Mouse (Mus musculus) c-Kit-positive CD71-positive TER-119-positive erythroid progenitor cells, embryonic 14.5 days (primary cell): Measurements from ENCODE around the gene Nedd9.

Experiments
- DNase-seq: peaks from one replicate; pipeline ENCODE4 v3.0.0-alpha.2; 2013; ENCODE audit warnings: low spot score

Gene Nedd9

DNA sequence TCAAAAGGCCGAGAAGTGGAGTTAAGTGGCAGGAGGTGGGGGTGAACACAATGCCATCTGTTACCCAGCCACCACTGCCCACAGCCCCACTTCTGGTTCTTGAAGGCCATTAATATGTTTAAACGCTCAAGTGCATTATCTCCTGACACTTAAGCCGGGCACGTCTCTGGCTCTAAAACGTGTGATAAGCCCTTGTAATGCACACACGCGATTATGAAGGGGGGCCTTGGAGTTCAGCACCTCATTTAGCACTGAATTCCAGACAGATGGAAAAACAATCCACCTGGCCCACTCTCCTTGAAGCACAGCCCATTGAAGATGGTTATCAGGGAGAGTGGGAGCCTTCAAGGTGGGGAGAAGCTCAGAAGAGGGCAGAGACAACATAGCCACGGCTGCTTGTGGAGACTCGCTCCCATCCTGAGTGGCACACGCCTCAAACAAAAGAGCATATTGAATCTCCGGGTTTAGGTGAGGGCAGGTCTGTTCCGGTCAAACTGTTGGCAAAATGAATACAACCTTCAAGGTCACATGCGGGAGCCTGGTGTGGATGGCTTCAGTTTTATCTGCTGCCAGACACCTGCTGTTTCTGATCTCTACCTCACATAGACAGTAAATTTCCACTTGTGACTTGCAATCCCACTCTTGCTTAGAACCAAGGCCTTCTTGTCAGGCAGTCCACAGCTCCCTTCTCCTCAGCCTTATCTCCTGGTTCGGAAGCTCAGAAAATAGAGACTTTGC, 30.7 kb downstream of the Nedd9 start:
- DNase-seq, result peak; percentile 2

DNA sequence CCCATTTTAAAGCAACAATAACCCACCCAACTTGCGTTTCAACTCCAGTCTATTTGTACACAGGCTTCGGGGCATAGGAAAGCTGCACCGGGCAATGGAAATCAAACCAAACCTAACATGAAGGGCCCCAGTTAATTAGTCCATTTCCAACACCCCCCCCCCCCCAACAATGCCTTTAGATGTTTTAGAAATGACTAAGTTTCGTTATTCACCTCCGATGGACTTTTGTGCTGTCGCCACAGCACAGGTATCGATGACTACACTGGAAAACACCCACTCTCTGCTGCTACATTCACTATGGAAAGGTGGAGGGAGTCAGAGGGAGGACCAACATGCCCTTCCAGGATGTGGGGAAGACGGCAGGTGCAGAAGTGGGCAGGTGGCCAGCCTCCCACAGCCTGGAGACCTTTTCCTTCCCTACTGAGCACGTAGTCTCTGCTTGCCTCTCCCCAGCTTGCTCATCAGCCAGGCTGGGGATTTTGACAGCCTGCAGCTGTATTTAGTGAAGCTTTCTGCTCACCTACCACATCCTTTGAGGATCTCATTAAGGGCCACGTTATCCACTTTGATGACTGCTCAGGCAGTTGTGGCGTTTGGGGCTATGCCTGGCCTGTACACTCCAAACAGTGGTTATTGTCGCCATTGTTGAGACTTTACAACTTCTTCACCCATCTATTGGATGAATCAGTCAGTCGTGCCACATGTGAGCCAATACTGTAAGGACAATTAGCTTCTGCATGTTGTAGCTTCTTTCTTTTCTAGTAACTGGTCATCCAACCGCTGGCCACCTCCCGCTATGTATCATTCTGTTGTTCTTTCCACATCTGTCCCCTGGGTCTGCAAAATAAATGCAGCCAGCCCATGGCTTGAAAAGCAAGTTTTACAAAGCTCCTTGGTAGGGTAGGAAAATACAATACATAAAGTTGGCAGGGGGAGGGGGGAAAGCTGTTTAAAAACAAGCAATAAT, 33.7 kb downstream of the Nedd9 start:
- no peak for DNase-seq

DNA sequence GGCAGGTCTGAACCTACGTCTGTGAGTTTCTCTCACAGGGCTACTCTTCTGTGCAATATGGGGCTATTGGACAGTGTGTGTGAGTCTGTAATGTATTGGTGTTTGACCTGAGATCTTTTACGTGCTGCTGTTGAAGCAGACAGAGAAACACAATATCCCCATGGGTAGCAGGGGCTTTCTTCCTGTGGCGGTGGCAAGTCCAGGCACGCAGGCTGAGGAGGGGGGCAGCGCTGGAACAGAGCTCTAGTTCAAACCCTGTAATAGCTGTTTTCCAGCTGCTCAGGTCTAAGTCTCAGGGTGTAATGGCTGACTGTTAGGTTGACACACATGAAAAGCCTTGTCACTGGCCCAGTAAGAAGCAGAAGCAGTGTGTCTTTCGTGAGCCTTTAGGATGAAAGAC, 36.3 kb downstream of the Nedd9 start:
- no peak for DNase-seq

DNA sequence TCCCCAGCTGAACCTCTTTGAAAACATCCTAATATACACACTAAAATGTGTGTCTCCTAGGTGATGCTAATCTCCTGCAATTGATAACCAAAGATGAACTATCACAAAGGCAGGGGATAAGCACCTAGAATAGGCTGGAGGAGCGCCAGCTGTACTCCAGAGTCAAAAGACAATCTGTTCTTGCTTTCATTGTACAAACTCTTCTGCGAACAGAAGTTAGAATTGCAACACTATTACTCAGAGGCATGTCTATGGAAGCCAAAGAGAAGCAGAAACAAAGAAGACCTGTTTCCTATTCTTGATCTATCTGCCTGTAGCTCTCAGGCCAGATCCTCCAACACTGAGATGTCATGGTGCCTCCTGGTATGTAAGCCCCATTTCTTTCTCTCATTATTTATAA, 38.0 kb downstream of the Nedd9 start:
- no peak for DNase-seq

DNA sequence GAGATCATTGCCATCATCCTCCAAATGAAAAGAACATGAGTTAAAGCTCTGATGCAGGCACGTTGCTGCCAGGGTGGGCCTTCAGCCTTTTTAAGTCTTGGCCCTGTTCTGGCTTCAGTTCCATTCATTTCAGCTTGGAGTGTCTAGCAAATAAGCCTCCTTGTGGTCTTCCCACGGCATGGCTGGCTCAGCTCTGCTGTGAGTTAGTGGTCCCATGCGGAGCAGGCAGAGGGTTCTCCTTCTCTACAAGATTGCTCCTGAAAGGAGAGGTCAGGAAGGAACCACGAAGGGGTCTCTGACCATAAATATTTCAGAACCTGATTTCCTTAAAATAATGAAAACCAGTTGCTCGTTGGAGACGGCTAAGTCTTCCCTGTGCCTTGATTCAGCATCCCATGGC, 40.0 kb downstream of the Nedd9 start:
- no peak for DNase-seq

DNA sequence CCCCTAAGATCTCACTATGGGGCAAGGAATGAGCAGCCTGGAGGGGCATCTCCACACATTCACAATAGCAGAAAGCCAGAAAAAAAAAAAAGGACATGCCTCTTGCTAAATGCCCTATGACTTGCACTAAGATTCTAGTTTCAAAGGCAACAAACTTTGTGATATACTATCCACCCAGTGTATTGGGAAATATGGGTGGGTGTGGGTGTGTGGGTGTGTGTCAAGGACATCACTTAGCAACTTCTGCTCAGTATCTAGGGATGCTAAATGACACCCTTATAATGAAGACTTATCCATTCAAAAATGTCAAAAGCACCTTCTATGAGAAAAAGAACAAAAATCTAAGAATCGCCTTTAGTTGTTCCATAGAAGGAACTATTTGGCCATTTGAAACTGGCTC, 40.6 kb downstream of the Nedd9 start:
- no peak for DNase-seq

- DNase-seq, result no peak
These were observed 41.9 kb downstream of the Nedd9 start for GRCm38 (mm10) chr13:41445067-41445808.

GRCm38 (mm10) chr13:41444230-41444629, 42.9 kb downstream of the Nedd9 start:
- no peak for DNase-seq

DNA sequence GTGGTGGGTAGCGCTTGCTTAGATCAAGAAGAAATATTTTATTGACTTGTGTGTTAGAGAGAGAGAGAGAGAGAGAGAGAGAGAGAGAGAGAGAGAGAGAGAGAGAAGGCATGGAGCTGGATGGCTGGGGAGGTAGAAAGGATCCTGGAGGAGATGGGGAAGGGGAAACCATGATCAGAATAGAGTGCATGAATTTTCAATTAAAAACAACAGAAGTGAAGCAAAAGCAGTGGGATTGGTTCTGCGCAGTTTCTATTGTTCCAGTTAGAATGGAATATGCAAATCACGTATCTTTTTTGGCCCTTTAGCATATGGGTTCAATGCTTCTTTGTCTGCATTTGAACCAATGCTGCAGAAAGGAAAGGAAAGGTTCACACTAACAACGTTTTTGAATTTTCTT, 45.0 kb downstream of the Nedd9 start:
- no peak for DNase-seq

GRCm38 (mm10) chr13:41440205-41440604, 47.0 kb downstream of the Nedd9 start:
- DNase-seq, result no peak

GRCm38 (mm10) chr13:41437390-41437789, 49.8 kb downstream of the Nedd9 start:
- no peak for DNase-seq

DNA sequence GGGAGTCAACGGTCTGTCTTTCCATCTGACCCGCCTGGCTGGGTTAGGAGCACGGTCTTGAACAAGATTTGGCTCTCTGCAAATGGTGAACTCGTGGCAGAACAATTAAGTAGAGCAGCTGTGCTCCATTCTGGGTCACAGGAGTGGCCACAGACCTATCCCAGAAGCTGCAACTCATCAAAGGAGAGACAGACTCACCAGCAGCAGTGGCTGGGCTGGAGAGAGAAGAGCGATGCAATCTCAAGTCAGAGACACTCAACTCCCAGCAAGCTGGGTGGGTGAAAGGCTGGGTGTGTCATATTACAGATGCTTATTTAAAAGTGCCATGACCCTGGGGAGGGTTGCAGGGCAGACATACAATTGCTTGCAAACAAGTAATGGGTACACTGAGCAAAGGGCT, 50.4 kb downstream of the Nedd9 start:
- no peak for DNase-seq

DNA sequence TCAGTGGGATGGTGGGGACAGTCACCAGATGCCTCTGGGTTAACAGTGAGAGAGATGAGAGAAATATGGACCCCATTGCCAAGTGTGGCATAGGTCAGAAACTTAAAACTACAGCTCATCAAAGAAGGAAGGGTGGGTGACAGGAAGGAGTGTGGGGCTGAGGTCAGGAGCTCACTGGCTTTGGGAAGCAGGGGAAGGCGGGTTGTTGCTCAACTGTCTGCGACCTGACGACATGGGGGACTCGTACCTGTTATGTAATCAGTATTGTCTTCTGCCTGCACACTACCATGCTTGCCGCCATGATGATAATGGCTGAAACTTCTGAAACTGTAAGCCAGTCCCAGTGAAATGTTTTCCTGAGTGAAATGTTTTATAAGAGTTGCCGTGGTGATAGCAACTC, 54.0 kb downstream of the Nedd9 start:
- no peak for DNase-seq

- no peak for DNase-seq
These were observed 55.4 kb downstream of the Nedd9 start for GRCm38 (mm10) chr13:41431795-41432194.

- DNase-seq, result no peak
These were observed 60.1 kb downstream of the Nedd9 start for GRCm38 (mm10) chr13:41427046-41427445.

DNA sequence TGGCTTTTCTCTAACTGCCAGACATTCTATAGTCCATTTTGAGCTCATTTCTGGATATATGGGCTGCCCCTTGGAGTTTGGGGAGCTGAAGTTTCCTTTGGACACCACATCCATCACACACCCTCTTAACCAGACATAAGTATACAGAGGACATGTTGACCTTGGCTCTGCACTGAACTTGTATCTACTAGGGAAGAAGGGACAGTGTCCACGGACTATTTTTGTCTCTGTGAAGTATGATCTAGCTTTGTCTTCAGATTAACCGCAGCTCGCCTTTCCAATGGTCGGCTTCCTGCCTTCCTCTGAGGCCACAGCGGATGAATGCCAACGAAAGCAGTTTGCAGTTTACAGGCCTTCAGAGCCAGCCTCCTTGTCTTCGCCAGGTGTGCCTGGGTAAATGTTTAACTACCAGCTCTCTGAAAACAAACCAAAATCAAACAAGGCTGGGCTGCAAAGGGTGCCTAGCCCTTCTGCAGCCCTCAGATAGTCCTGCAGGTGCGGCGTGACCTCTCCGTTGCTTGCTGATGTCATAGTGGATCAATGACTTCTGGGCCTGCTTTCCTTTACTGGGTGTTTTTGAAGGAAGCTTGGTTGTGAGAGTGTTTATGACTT, 63.6 kb downstream of the Nedd9 start:
- DNase-seq, result no peak

- DNase-seq, result no peak
These were observed 64.6 kb downstream of the Nedd9 start for GRCm38 (mm10) chr13:41422581-41422980.

- no peak for DNase-seq
These were observed 66.8 kb downstream of the Nedd9 start for GRCm38 (mm10) chr13:41420376-41420775.

GRCm38 (mm10) chr13:41418198-41418869, 68.8 kb downstream of the Nedd9 start:
- DNase-seq, result no peak

DNA sequence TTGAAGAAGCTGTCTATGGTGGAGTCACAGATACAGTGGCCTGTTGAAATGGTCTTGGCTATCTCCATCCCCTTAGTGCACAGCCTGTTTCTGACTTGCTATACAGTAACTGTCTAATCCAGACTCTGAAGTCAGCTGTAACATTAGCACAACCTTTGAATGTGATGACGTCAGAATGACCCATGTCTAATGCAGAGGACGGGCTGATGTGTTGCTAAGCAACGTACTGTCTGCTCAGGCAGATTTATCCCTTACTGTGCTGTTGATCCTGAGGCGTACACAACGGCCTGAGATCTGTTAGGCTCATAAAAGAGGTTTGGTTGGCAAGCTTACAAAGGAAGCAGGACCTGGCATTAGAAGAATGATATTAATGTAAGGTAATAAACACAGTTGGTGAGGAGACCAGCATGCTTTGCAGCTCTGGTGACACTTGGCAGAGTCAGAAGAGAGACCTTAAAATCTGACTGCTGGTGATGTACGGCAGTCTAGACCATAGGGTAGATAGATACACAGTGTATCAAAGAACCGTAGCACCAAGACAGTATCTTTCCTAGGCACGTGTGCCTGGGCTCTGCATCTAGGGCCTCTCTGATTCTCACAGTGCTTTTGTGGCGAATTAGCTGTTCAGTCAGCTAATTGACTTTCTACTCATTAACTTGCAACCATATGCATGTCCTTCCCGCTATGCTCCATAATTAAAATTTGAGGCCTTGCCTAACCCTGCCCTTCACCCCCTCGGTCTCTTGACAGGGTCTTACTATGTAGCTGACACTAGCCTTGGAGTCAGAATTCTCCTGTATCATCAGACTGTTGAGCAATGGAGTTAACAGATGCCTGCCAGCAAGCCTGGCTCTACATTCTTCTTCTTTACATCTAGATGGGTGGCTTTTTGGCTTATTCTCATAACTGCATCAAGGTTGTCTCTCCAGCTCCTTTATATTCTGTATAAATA, 70.8 kb downstream of the Nedd9 start:
- DNase-seq, result no peak
